Mouse (Mus musculus) left cerebral cortex, postnatal 36 days (tissue): Measurements from ENCODE around the gene 4931429L15Rik. TPM values are rescaled to one million over a fixed set of nuclear protein-coding genes. Genes with fewer than 3 reads are reported as not detected.

Source experiments
- DNase-seq, 2 experiments: peaks; one replicate each; pipeline ENCODE4 v3.0.0; 2021 to 2022; ENCODE audit warnings: low spot score in 2 of 2, mixed read lengths in 1 of 2
- intact Hi-C: fragments of 180-260 bp; cut with DNase I; formaldehyde crosslinking; loops from one replicate; pipeline ENCODE4 v1.15.1; 2025
- total RNA-seq, 2 experiments: library from RNA; stranded (reverse); gene quantifications; 2 replicates each; pipeline ENCODE4 v1.2.3; 2021

Gene 4931429L15Rik
- total RNA-seq, 2 experiments from 2014 or later, result 0.35 TPM; not detected in 1

DNA sequence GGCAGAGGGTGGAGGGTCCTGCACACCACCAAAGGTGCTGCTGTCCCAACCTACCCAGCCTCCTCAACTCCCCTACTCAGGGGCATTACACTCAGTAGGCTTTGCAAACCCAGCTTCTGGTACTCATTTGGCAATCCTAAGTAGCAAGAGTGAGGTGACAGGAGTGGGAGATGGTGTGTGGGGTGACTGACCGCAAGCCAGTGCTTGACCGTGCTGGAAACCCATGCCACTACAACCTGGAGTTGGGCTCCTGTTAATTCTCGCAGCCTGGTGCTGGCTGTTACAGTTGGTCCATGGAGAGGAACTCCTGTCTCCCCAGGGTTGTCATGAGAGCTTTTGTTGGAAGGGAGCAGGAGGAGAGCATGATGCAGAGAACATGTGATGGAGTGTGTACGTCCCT is 49.0 kb downstream of the 4931429L15Rik start:
- intact Hi-C loops, result no loop called here
- no peak for DNase-seq

GRCm38 (mm10) chr9:46269125-46269524 is 50.7 kb downstream of the 4931429L15Rik start:
- no peak for DNase-seq
- intact Hi-C loops, result no loop called here

DNA sequence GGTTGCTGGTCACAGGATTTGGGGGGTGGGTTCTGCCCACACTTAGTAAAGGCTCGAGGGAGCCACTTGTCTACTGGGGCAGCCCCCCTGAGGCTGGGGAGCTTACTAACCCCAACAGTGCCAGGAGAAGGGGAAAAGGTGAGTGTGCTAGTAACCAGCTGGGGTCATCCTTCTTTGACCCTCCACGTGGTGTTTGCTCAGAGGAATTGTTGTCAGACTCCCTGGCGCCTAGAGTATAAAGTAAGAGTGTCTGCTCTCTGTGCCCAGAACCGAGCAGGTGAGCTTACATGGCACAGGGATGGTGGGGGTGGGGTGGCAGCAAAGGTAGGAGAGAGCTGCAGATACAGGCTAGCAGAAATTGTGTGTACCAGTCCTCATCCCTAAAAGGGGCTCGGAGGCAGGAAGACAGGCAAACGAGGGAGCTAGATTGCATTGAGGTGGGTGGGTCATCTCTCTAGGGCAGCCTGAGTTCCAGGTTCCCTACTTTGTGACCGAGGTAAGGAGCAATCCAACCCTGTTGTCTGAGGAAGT is 51.4 kb downstream of the 4931429L15Rik start, which contains the start of gene Apoa5:
Gene Apoa5, plus strand, starts transcription at position 291 of the 531 bp plus-strand sequence.
- no peak for DNase-seq
- intact Hi-C loops, result no loop called here

DNA sequence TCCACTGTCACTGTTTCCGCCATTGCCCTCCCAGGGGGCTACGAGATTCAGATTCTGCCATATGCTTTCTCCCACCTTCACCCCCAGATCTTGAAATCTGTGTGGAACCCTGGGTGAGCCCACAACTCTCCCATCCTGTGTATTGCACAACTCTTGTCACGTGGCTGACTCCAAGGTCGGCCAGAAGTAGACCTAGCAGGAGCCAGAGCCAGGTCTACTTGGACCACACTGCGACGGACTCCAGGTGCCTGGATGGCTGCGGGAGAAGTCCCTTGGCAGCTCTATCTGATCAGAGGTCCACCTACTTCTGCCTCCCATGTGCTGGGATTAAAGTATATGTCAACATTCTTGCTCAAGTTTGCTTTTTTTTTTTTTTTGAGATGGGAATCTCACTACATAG is 58.7 kb downstream of the 4931429L15Rik start:
- intact Hi-C loops, result no loop called here
- no peak for DNase-seq

- intact Hi-C loops, result no loop called here
- no peak for DNase-seq
Measured at GRCm38 (mm10) chr9:46259111-46259510, 60.7 kb downstream of the 4931429L15Rik start.

DNA sequence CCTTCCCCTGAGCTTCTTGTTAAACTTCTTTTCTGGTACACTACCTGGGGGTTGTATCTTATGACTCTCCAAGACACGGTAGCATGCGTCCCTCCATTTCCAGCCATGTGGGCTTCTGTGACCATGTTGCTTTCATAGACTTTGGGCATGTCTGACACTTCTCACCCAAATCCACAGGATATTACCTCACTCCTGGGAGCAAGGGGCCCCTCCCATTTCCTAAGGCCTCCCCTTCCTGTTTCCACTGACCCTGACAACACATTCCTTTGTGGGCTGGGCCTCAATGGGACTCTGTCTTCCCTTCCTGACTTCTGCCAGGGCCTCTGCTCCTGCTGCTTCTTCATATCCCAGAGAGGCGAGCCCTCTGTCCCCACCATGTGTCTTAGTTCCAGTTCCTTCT is 62.2 kb downstream of the 4931429L15Rik start:
- no peak for DNase-seq
- intact Hi-C loops, result no loop called here

DNA sequence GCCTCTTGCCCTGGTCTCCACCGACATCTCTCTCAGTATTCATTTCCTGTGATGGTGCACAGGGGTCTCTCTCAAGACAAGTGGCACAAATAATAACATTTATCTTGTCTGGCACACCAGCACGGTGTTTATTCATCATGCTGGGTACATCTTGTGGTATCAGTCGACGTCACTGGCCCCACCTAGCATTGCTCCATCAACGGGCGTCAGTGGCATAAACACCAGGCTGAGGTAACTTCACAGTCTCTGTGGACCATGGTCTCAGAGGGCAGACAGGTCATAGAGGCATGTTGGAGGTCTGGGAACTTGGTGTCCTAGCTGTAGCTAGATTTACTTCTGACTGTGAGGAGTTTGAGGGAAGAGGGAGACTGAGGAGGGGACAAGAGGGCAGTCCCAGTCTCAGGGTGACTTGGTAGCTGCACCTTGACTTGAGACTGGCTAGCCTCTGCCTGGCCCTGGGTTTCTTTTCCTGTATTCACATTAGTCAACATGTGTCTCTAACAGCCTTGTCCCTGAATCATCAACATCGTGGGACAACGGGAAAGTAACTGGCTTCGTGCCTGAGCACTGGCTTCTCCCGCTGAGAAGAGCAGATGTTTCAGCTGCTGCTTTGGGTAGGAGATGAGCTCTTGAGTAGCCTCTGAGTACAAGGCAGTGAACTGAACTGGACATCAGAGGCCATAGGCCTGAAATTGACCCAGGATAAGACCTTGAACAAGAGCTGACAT is 63.0 kb downstream of the 4931429L15Rik start:
- intact Hi-C loops, result no loop called here
- no peak for DNase-seq

DNA sequence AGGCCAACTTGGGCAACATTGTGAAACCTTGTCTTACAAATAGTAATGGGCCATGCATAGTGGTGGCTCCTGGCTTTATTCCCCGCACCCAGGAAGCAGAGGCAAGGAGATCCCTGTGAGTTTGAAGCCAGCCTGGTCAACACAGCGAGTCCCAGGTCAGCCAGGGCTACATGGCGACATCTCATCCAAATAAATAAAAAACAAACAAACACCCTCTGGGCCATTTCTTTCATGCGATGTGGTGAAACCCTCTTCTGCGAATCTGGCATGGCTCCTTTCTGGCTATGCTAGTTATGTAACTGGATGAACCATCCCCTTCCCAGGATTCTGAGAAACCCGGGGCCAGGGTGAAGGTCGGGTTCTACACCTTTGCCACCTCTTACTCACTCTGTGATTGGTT is 63.6 kb downstream of the 4931429L15Rik start:
- intact Hi-C loops, result no loop called here
- no peak for DNase-seq

Other genes with a start within 250 kb of the 4931429L15Rik start
- under 1 TPM; 0.42 to 0.79 TPM for gene Apoa1, start 91.4 kb downstream of the 4931429L15Rik start, total RNA-seq
- gene Apoc3, start 84.3 kb downstream of the 4931429L15Rik start, total RNA-seq, result 1 to 10 TPM in 1 of 2 experiments, not detected in 1; 1.4 TPM
- not detected for gene Apoa4, start 79.3 kb downstream of the 4931429L15Rik start, total RNA-seq
- not detected for gene Apoa5, start 51.4 kb downstream of the 4931429L15Rik start, total RNA-seq
- 10 to 100 TPM; 38.8 to 44.1 TPM for gene Zpr1, start 46.9 kb downstream of the 4931429L15Rik start, total RNA-seq
- 10 to 100 TPM; 10.4 to 16.2 TPM for gene Bud13, start 37.0 kb downstream of the 4931429L15Rik start, total RNA-seq